Mouse (Mus musculus): ENCODE measurements around the gene Dmap1. TPM values are rescaled to one million over a fixed set of nuclear protein-coding genes. Genes with fewer than 3 reads are reported as not detected.

Gene Dmap1
- 44.7 and 45.2 TPM in 2 replicates for total RNA-seq (2012; rRNA removed)
- 10 to 100 TPM in 1 of 2 experiments, not detected in 1; 69.7 TPM for polyA plus RNA-seq (2012; ENCODE audit: insufficient read depth in 1 of 2, insufficient read length in 2 of 2, low read depth in 1 of 2, low replicate concordance in 2 of 2, missing spikeins in 1 of 2)

DNA sequence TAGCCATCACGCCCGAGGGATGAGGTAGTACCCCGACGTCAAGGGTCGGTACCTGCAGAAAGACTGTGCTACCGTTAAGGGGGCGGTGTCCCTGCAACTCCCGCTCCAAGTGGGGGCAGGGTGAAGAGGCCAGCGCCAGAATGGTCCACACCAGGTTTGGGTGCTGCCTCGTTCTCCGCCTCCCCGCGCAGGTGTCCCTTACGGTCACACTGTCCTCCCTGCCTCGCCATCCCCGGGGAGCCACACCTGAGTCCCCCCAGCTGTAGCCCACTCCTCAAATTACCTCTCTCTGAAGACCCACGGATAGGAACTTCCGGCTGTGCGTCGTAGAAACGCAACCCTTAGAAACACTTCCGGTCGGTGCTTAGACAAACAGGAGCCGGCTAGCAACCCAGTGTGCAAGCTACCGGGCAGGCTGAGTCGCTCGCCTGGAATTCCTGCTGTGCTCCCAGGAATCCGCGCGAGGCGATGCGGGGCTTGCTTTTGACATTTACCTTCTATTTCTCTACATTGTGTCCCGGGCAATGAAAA lies at the start of gene Dmap1:
Dmap1 (minus strand) TSS at position 343 of the 531 bp plus-strand sequence.
- DNase-seq (ENCODE audit: low read depth, low spot score), result peak; percentile 93
- Histone ChIP-seq H3K9me3 (replicated peaks; ENCODE audit: insufficient read depth, low read length) (no peaks in the 10 kb centered on the region), H3K27ac (ENCODE audit: control insufficient read depth, low read depth, low read length) (peak within 1 kb of the TSS; percentile 49), H3K9ac (ENCODE audit: control insufficient read depth, low read depth, low read length, poor library complexity, severe bottlenecking) (peak within 1 kb of the TSS; percentile 77), H3K4me1 (ENCODE audit: control insufficient read depth in 1 of 2, insufficient read depth in 2 of 2, low read length in 2 of 2) (peaks cover 4 to 11% of the 10 kb centered on the region in 2 experiments; a peak in 3 of 4 replicates), H3K79me2 (ENCODE audit: control insufficient read depth, insufficient read depth, low read length, poor library complexity) (peaks cover 8% of the 10 kb centered on the region), H3K36me3 (ENCODE audit: control insufficient read depth in 1 of 2, insufficient read depth in 2 of 2, low read length in 2 of 2) (peaks cover 0 to 6% of the 10 kb centered on the region in 2 experiments; a peak in 2 of 4 replicates), H3K4me3 (ENCODE audit: control insufficient read depth in 1 of 2, insufficient read depth in 1 of 2, low read depth in 2 of 2, low read length in 2 of 2) (peak within 1 kb of the TSS; percentile 86 to 92), H3K27me3 (ENCODE audit: control insufficient read depth in 1 of 2, insufficient read depth in 2 of 2, low read length in 2 of 2) (no peaks in the 10 kb centered on the region)
- TF ChIP-seq MAFK (IDR thresholded peaks at IDR 0.05; ENCODE audit: borderline replicate concordance, low read depth, low read length), result no peak
- peak; percentile 63; the same call in 1 of the 2 replicates for TF ChIP-seq ELF1 (IDR thresholded peaks at IDR 0.05; ENCODE audit: low read depth, low read length)
- TF ChIP-seq MYB (IDR thresholded peaks at IDR 0.05; ENCODE audit: low read depth, low read length), result no peak; the same call in 1 of the 2 replicates
- no peak for TF ChIP-seq USF2 (IDR thresholded peaks at IDR 0.05; ENCODE audit: borderline replicate concordance in 1 of 2, insufficient read depth in 1 of 2, low read depth in 1 of 2, low read length in 2 of 2)
- no peak for TF ChIP-seq MYC (IDR thresholded peaks at IDR 0.05; ENCODE audit: low read depth, low read length)
- TF ChIP-seq RAD21 (IDR thresholded peaks at IDR 0.05; ENCODE audit: low read depth, low read length), result no peak
- peak; percentile 46 to 70; a peak in 3 of 4 replicates for TF ChIP-seq POLR2A (IDR thresholded peaks at IDR 0.05; ENCODE audit: control insufficient read depth in 1 of 2, insufficient read depth in 1 of 2, low read depth in 1 of 2, low read length in 2 of 2, poor library complexity in 1 of 2)
- TF ChIP-seq TCF12 (IDR thresholded peaks at IDR 0.05; ENCODE audit: low read depth, low read length), result peak; percentile 66; the same call in 1 of the 2 replicates
- TF ChIP-seq GABPA (IDR thresholded peaks at IDR 0.05; ENCODE audit: low read depth, low read length), result no peak
- TF ChIP-seq ZKSCAN1 (IDR thresholded peaks at IDR 0.05; ENCODE audit: low read depth, low read length), result no peak
- no peak for TF ChIP-seq BHLHE40 (IDR thresholded peaks at IDR 0.05; ENCODE audit: borderline replicate concordance, low read depth, low read length)
- peak; percentile 33; the same call in 1 of the 2 replicates for TF ChIP-seq GATA1 (IDR thresholded peaks at IDR 0.05; ENCODE audit: low read depth, low read length)
- no peak for TF ChIP-seq EP300 (IDR thresholded peaks at IDR 0.05; ENCODE audit: low read depth in 1 of 2, low read length in 2 of 2)
- no peak for TF ChIP-seq MAX (IDR thresholded peaks at IDR 0.05; ENCODE audit: low read length)
- peak; percentile 26; the same call in 1 of the 2 replicates for TF ChIP-seq NELFE (IDR thresholded peaks at IDR 0.05; ENCODE audit: low read depth, low read length)
- no peak for TF ChIP-seq POLR2AphosphoS2 (IDR thresholded peaks at IDR 0.05; ENCODE audit: low read length)
- peak; percentile 75 for TF ChIP-seq TBP (IDR thresholded peaks at IDR 0.05; ENCODE audit: low read depth, low read length)
- TF ChIP-seq JUND (IDR thresholded peaks at IDR 0.05; ENCODE audit: low read depth, low read length), result no peak
- no peak for TF ChIP-seq MXI1 (IDR thresholded peaks at IDR 0.05; ENCODE audit: low read depth, low read length)
- TF ChIP-seq HCFC1 (IDR thresholded peaks at IDR 0.05; ENCODE audit: low read depth, low read length), result peak; percentile 92
- 0 out of 2 replicates have a peak, but pooled peaks have one; percentile 24 for TF ChIP-seq ETS1 (IDR thresholded peaks at IDR 0.05; ENCODE audit: low read depth, low read length)
- peak; percentile 73 for TF ChIP-seq SIN3A (IDR thresholded peaks at IDR 0.05; ENCODE audit: low read length)

Data from MEL (cell line).